Mouse (Mus musculus): ENCODE data around the gene Krt7. TPM values are rescaled to one million over a fixed set of nuclear protein-coding genes. Genes with fewer than 3 reads are reported as not detected.

Krt7 gene
- polyA plus RNA-seq, 1 experiment from 2014 or later = 2.9 TPM

- no peak overlapping the region for H3K4me2 ChIP-seq
- WGBS (ENCODE audit: insufficient replicate concordance) = 5% methylated on average over 13 of the region's 13 CpGs
These were observed 42.4 kb downstream of the Krt7 start for GRCm38 (mm10) chr15:101453093-101453736.

GRCm38 (mm10) chr15:101454774-101455173 lies 43.9 kb downstream of the Krt7 start:
- Histone ChIP-seq H3K4me3 (replicated peaks) (no peak overlapping the region), H3K4me1 (replicated peaks) (no peaks in the 10 kb centered on the region), H3K27me3 (no peaks in the 10 kb centered on the region), H3K4me2 (no peak overlapping the region), H3K36me3 (no peaks in the 10 kb centered on the region), H3K9me3 (replicated peaks) (peaks cover 8% of the 10 kb centered on the region; the same call in 1 of the 2 replicates), H3K27ac (no peak overlapping the region), H3K9ac (no peak overlapping the region)
- DNase-seq (no peak), ATAC-seq (ENCODE audit: low read depth) (no peak)
- WGBS (ENCODE audit: insufficient replicate concordance) = 60% methylated on average over 8 of the region's 8 CpGs

More at GRCm38 (mm10) chr15:101453093-101453736, 42.4 kb downstream of the Krt7 start:
- DNase-seq = peak; percentile 34
- Histone ChIP-seq H3K4me3 (replicated peaks) (no peak overlapping the region), H3K4me1 (replicated peaks) (no peaks in the 10 kb centered on the region), H3K9ac (no peak overlapping the region), H3K9me3 (replicated peaks) (peaks cover 8% of the 10 kb centered on the region; the same call in 1 of the 2 replicates), H3K27ac (no peak overlapping the region), H3K27me3 (no peaks in the 10 kb centered on the region), H3K36me3 (no peaks in the 10 kb centered on the region)
- ATAC-seq (ENCODE audit: low read depth) = 0 out of 2 replicates have a peak, but pooled peaks have one; percentile 23

GRCm38 (mm10) chr15:101455292-101455691 lies 44.4 kb downstream of the Krt7 start:
- no peaks in the 10 kb centered on the region for H3K36me3 ChIP-seq

GRCm38 (mm10) chr15:101455891-101456290 lies 45.0 kb downstream of the Krt7 start:
- DNase-seq = no peak
- no peak for ATAC-seq (ENCODE audit: low read depth)
- no peak overlapping the region for H3K4me3 ChIP-seq (replicated peaks)

More at GRCm38 (mm10) chr15:101455292-101455691, 44.4 kb downstream of the Krt7 start:
- H3K4me2 ChIP-seq = no peak overlapping the region
- DNase-seq (no peak), ATAC-seq (ENCODE audit: low read depth) (no peak)
- peaks cover 8% of the 10 kb centered on the region; the same call in 1 of the 2 replicates for H3K9me3 ChIP-seq (replicated peaks)
- no peak overlapping the region for H3K9ac ChIP-seq
- H3K27ac ChIP-seq = no peak overlapping the region
- no peak overlapping the region for H3K4me3 ChIP-seq (replicated peaks)
- H3K27me3 ChIP-seq = no peaks in the 10 kb centered on the region
- WGBS (ENCODE audit: insufficient replicate concordance) = 60% methylated on average over 2 of the region's 2 CpGs
- H3K4me1 ChIP-seq (replicated peaks) = no peaks in the 10 kb centered on the region

GRCm38 (mm10) chr15:101458361-101458930 lies 47.6 kb downstream of the Krt7 start:
- Histone ChIP-seq H3K36me3 (no peaks in the 10 kb centered on the region), H3K4me3 (replicated peaks) (no peak overlapping the region), H3K9ac (no peak overlapping the region), H3K4me2 (no peak overlapping the region), H3K9me3 (replicated peaks) (peaks cover 8% of the 10 kb centered on the region; the same call in 1 of the 2 replicates), H3K27ac (no peak overlapping the region), H3K27me3 (no peaks in the 10 kb centered on the region), H3K4me1 (replicated peaks) (no peaks in the 10 kb centered on the region)
- ATAC-seq (ENCODE audit: low read depth) = no peak
- DNase-seq = no peak
- 63% methylated on average over 16 of the region's 16 CpGs for WGBS (ENCODE audit: insufficient replicate concordance)

More at GRCm38 (mm10) chr15:101455891-101456290, 45.0 kb downstream of the Krt7 start:
- H3K9ac ChIP-seq = no peak overlapping the region
- H3K4me2 ChIP-seq = no peak overlapping the region
- H3K36me3 ChIP-seq = no peaks in the 10 kb centered on the region
- H3K4me1 ChIP-seq (replicated peaks) = no peaks in the 10 kb centered on the region
- H3K27ac ChIP-seq = no peak overlapping the region
- peaks cover 8% of the 10 kb centered on the region; the same call in 1 of the 2 replicates for H3K9me3 ChIP-seq (replicated peaks)
- no peaks in the 10 kb centered on the region for H3K27me3 ChIP-seq
- WGBS (ENCODE audit: insufficient replicate concordance) = 73% methylated on average over 6 of the region's 6 CpGs

GRCm38 (mm10) chr15:101459283-101459682 lies 48.4 kb downstream of the Krt7 start:
- no peaks in the 10 kb centered on the region for H3K4me1 ChIP-seq (replicated peaks)
- H3K4me2 ChIP-seq = no peak overlapping the region
- 65% methylated on average over 14 of the region's 14 CpGs for WGBS (ENCODE audit: insufficient replicate concordance)
- no peaks in the 10 kb centered on the region for H3K27me3 ChIP-seq
- H3K9ac ChIP-seq = no peak overlapping the region
- ATAC-seq (ENCODE audit: low read depth) = no peak
- no peak overlapping the region for H3K27ac ChIP-seq
- DNase-seq = no peak
- H3K9me3 ChIP-seq (replicated peaks) = peaks cover 8% of the 10 kb centered on the region; the same call in 1 of the 2 replicates
- H3K4me3 ChIP-seq (replicated peaks) = no peak overlapping the region
- no peaks in the 10 kb centered on the region for H3K36me3 ChIP-seq

- Histone ChIP-seq H3K27me3 (no peaks in the 10 kb centered on the region), H3K4me2 (no peak within 1 kb of the TSS), H3K4me1 (replicated peaks) (no peaks in the 10 kb centered on the region), H3K9me3 (replicated peaks) (no peaks in the 10 kb centered on the region), H3K27ac (no peak within 1 kb of the TSS), H3K4me3 (replicated peaks) (no peak within 1 kb of the TSS), H3K36me3 (no peaks in the 10 kb centered on the region), H3K9ac (no peak within 1 kb of the TSS)
- ATAC-seq (ENCODE audit: low read depth) = no peak
- 69% methylated on average over 13 of the region's 13 CpGs for WGBS (ENCODE audit: insufficient replicate concordance)
- DNase-seq = no peak
These were observed 52.8 kb downstream of the Krt7 start, which contains the start of gene Krt81 for GRCm38 (mm10) chr15:101463651-101464050. Krt81 (minus strand) TSS chr15:101463751.

GRCm38 (mm10) chr15:101469093-101469492 lies 58.2 kb downstream of the Krt7 start:
- Histone ChIP-seq H3K4me2 (no peak overlapping the region), H3K9me3 (replicated peaks) (no peaks in the 10 kb centered on the region), H3K27ac (no peak overlapping the region), H3K27me3 (no peaks in the 10 kb centered on the region), H3K9ac (no peak overlapping the region), H3K36me3 (no peaks in the 10 kb centered on the region), H3K4me3 (replicated peaks) (no peak overlapping the region), H3K4me1 (replicated peaks) (no peaks in the 10 kb centered on the region)
- no peak for DNase-seq
- WGBS (ENCODE audit: insufficient replicate concordance) = 37% methylated on average over 4 of the region's 4 CpGs
- ATAC-seq (ENCODE audit: low read depth) = no peak

- 18% methylated on average over 10 of the region's 10 CpGs for WGBS (ENCODE audit: insufficient replicate concordance)
- DNase-seq = no peak
- ATAC-seq (ENCODE audit: low read depth) = no peak
- Histone ChIP-seq H3K4me2 (no peak within 1 kb of the TSS), H3K4me3 (replicated peaks) (no peak within 1 kb of the TSS), H3K27me3 (no peaks in the 10 kb centered on the region; the same call in 1 of the 2 replicates), H3K9ac (no peak within 1 kb of the TSS), H3K27ac (no peak within 1 kb of the TSS), H3K4me1 (replicated peaks) (no peaks in the 10 kb centered on the region), H3K9me3 (replicated peaks) (no peaks in the 10 kb centered on the region), H3K36me3 (no peaks in the 10 kb centered on the region)
These were observed 62.2 kb downstream of the Krt7 start, which contains the start of gene Krt86 for GRCm38 (mm10) chr15:101472952-101473528. Krt86 (plus strand) TSS chr15:101473478.

- 9% methylated on average over 31 of the region's 31 CpGs for WGBS (ENCODE audit: insufficient replicate concordance)
- no peaks in the 10 kb centered on the region for H3K9me3 ChIP-seq (replicated peaks)
- no peaks in the 10 kb centered on the region for H3K36me3 ChIP-seq
- H3K9ac ChIP-seq = no peak overlapping the region
- H3K4me1 ChIP-seq (replicated peaks) = peaks cover 5% of the 10 kb centered on the region; the same call in 1 of the 2 replicates
- peaks cover 15% of the 10 kb centered on the region for H3K27me3 ChIP-seq
- peak overlapping the region; percentile 37 for H3K4me2 ChIP-seq
- no peak for DNase-seq
- no peak for ATAC-seq (ENCODE audit: low read depth)
- H3K27ac ChIP-seq = no peak overlapping the region
- no peak overlapping the region for H3K4me3 ChIP-seq (replicated peaks)
These were observed 68.3 kb downstream of the Krt7 start for GRCm38 (mm10) chr15:101479007-101479665.

- ATAC-seq (ENCODE audit: low read depth) (no peak), DNase-seq (no peak)
- H3K9me3 ChIP-seq (replicated peaks) = no peaks in the 10 kb centered on the region
- no peaks in the 10 kb centered on the region for H3K36me3 ChIP-seq
- no peak overlapping the region for H3K9ac ChIP-seq
- H3K4me2 ChIP-seq = peak overlapping the region; percentile 37
- H3K27ac ChIP-seq = no peak overlapping the region
- H3K4me3 ChIP-seq (replicated peaks) = no peak overlapping the region
- peaks cover 5% of the 10 kb centered on the region; the same call in 1 of the 2 replicates for H3K4me1 ChIP-seq (replicated peaks)
- 28% methylated on average over 11 of the region's 11 CpGs for WGBS (ENCODE audit: insufficient replicate concordance)
- peaks cover 15% of the 10 kb centered on the region for H3K27me3 ChIP-seq
These were observed 68.8 kb downstream of the Krt7 start for GRCm38 (mm10) chr15:101479666-101480060.
